Comparison of ENCODE assay signal across 17 mouse cellular contexts in the genomic region with DNA sequence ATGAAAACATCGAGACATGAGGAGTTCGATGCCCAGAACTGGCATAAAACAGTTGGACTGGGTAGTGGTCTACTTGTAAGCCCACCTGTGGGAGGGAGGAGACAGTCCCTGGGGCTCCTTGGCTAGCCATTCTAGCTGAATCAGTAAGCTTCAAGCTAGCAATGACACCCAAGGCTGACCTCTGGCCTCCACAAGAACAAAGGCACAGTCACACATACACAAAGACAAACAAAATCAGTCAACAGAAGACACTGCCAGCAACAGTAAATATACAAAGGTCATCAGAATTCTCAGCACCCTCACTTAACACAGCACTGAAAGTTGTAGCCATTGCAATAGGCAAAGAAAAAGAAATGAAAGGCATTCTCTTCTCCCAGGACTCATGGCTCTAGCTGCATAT.
"Had no signal": no experiment of that assay in that cellular context is flagged by ENCODE, and none has a peak within 500 bp of the region (broad histone marks: within the 10 kb centered on the region; RNA-seq: fewer than 3 reads in every experiment).

No protein-coding gene starts in this region.

- DNase-seq: kidney, adult 11 months; kidney, postnatal 14 days; kidney, postnatal 4 days; layer of hippocampus, postnatal 36 days; liver, embryonic 13.5 days; lung, embryonic 14.5 days; lung, postnatal 10 days; lung, postnatal 4 days; midbrain, embryonic 14.5 days; thymus, adult 2 months; thymus, postnatal 14 days; thymus, postnatal 4 days had no signal

- H3K36me3 ChIP-seq: intestine, embryonic 15.5 days; kidney, embryonic 15.5 days; liver, embryonic 13.5 days had no signal

- H3K27me3 ChIP-seq: intestine, embryonic 15.5 days; kidney, embryonic 15.5 days; liver, embryonic 13.5 days had no signal

- ATAC-seq: intestine, embryonic 15.5 days had no signal

- H3K4me2 ChIP-seq: intestine, embryonic 15.5 days; kidney, embryonic 15.5 days; liver, embryonic 13.5 days; lung, embryonic 14.5 days; midbrain, embryonic 11.5 days had no signal

- H3K9me3 ChIP-seq: intestine, embryonic 15.5 days; kidney, embryonic 15.5 days; liver, embryonic 13.5 days had no signal

- H3K27ac ChIP-seq: intestine, embryonic 15.5 days; kidney, embryonic 15.5 days; stomach, postnatal 0 days had no signal

- H3K4me3 ChIP-seq: intestine, embryonic 15.5 days; kidney, embryonic 15.5 days; left cerebral cortex, adult 2 months; liver, embryonic 13.5 days had no signal

- H3K9ac ChIP-seq: intestine, embryonic 15.5 days; kidney, embryonic 15.5 days; liver, embryonic 13.5 days; lung, embryonic 14.5 days had no signal
